17 mouse cellular contexts compared by ENCODE assay signal in the genomic region with DNA sequence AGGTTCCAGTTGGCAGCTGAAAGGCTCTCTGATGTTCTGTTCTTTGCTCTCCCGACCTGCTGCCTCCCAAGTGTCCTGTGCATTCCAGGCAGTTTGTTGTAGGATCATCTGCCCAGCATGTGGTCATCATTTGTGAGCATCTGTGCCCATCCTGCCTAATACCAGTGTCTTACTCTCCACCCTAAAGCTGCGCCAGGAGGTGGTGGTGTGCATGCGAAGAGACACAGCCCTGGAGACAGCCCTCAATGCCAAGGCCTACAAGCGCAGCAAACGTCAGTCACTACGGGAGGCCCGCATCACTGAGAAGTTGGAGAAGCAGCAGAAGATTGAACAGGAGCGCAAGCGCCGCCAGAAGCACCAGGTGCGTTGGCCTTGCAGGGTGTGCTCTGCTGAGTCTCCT.
"Had no signal": no experiment of that assay in that cellular context is flagged by ENCODE, and none has a peak within 500 bp of the region (broad histone marks: within the 10 kb centered on the region; RNA-seq: fewer than 3 reads in every experiment).

No protein-coding gene starts in this region.

- H3K27ac ChIP-seq: left cerebral cortex, adult 2 months; liver, embryonic 13.5 days; macrophage; midbrain, embryonic 12.5 days; midbrain, embryonic 15.5 days; neural tube, embryonic 12.5 days; neural tube, embryonic 15.5 days; stomach, embryonic 15.5 days had no signal

- H3K9me3 ChIP-seq: liver, embryonic 13.5 days; midbrain, embryonic 12.5 days; midbrain, embryonic 15.5 days; neural tube, embryonic 12.5 days; neural tube, embryonic 15.5 days; stomach, embryonic 15.5 days had no signal

- ATAC-seq: lung, postnatal 0 days; midbrain, embryonic 15.5 days had no signal

- H3K4me2 ChIP-seq: liver, embryonic 13.5 days; lung, embryonic 14.5 days; midbrain, embryonic 12.5 days; midbrain, embryonic 15.5 days; neural tube, embryonic 12.5 days; neural tube, embryonic 15.5 days; stomach, embryonic 15.5 days had no signal

- H3K27me3 ChIP-seq: liver, embryonic 13.5 days; midbrain, embryonic 12.5 days; midbrain, embryonic 15.5 days; neural tube, embryonic 12.5 days; neural tube, embryonic 15.5 days; stomach, embryonic 15.5 days had no signal

- H3K9ac ChIP-seq: liver, embryonic 13.5 days; lung, embryonic 14.5 days; midbrain, embryonic 12.5 days; midbrain, embryonic 15.5 days; neural tube, embryonic 12.5 days; neural tube, embryonic 15.5 days; stomach, embryonic 15.5 days had no signal

- DNase-seq: kidney, postnatal 10 days; kidney, postnatal 36 days; layer of hippocampus, postnatal 36 days; liver, embryonic 13.5 days; lung, embryonic 14.5 days; right cerebral cortex, adult 18-20 months; right cerebral cortex, postnatal 14 days; right cerebral cortex, postnatal 4 days; thymus, postnatal 36 days had no signal

- H3K4me1 ChIP-seq: liver, embryonic 13.5 days; midbrain, embryonic 12.5 days; midbrain, embryonic 15.5 days; neural tube, embryonic 12.5 days; stomach, embryonic 15.5 days had no signal

- H3K4me3 ChIP-seq: left cerebral cortex, adult 2 months; liver, embryonic 13.5 days; midbrain, embryonic 12.5 days; midbrain, embryonic 15.5 days; neural tube, embryonic 12.5 days; neural tube, embryonic 15.5 days; stomach, embryonic 15.5 days had no signal
